Mouse (Mus musculus) liver, adult 2 months (tissue): Measurements from ENCODE around the gene Ralgps1. TPM values are rescaled to one million over a fixed set of nuclear protein-coding genes. Genes with fewer than 3 reads are reported as not detected.

Experiments used
- DNase-seq: peaks from one replicate; pipeline ENCODE4 v3.0.0-alpha.2; 2011; ENCODE audit warnings: low read depth, low spot score; ENCODE audit errors: extremely low read depth
- H3K27ac ChIP-seq: fragments of 200-500 bp; replicated peaks from 2 replicates; pipeline ENCODE4 v1.5.1; 2012; ENCODE audit warnings: low read depth, mild to moderate bottlenecking, control low read depth, inconsistent platforms, low read length; ENCODE audit not compliant: insufficient read depth
- H3K27me3 ChIP-seq: fragments of 200-500 bp; 2 replicates; pipeline ENCODE4 v1.6.1; 2012; ENCODE audit warnings: mild to moderate bottlenecking, moderate library complexity, low read length, inconsistent platforms; ENCODE audit not compliant: control insufficient read depth, insufficient read depth
- H3K36me3 ChIP-seq: fragments of 200-500 bp; 2 replicates; pipeline ENCODE4 v1.6.1; 2012; ENCODE audit warnings: low read length, inconsistent platforms; ENCODE audit not compliant: control insufficient read depth, insufficient read depth
- H3K4me1 ChIP-seq: fragments of 200-500 bp; 2 replicates; pipeline ENCODE4 v1.6.1; 2011; ENCODE audit warnings: low read length; ENCODE audit not compliant: control insufficient read depth, insufficient read depth
- H3K4me3 ChIP-seq: fragments of 200-500 bp; 2 replicates; pipeline ENCODE4 v1.5.1; 2011; ENCODE audit warnings: low read depth, mild to moderate bottlenecking, control low read depth, low read length, moderate library complexity; ENCODE audit not compliant: insufficient read depth
- H3K79me2 ChIP-seq: fragments of 200-500 bp; 2 replicates; pipeline ENCODE4 v1.6.1; 2012; ENCODE audit warnings: inconsistent platforms, mild to moderate bottlenecking, low read length, moderate library complexity; ENCODE audit not compliant: control insufficient read depth, insufficient read depth
- H3K9ac ChIP-seq: fragments of 200-500 bp; 2 replicates; pipeline ENCODE4 v1.6.1; 2012; ENCODE audit warnings: low read depth, mild to moderate bottlenecking, control low read depth, inconsistent platforms, low read length
- CTCF ChIP-seq: fragments of 200-500 bp; IDR thresholded peaks from 2 replicates; pipeline ENCODE4 v1.5.1; 2011; ENCODE audit warnings: low read depth, low read length, control low read depth
- POLR2A ChIP-seq: fragments of 200-500 bp; IDR thresholded peaks from 2 replicates; pipeline ENCODE4 v1.6.1; 2011; ENCODE audit warnings: low read length, control low read depth; ENCODE audit not compliant: insufficient read depth; ENCODE audit errors: extremely low read depth
- WGBS: fragments of 180-500 bp; shearing (Covaris S2); methylation state at CpG from one replicate; pipeline ENCODE4 v1.1.7; 2018; 5-methylcytosine and 5-hydroxymethylcytosine counted together
- polyA plus RNA-seq: library from polyadenylated mRNA; depleted of rRNA; stranded (reverse); fragments of >200 nt; gene quantifications from 2 replicates; pipeline ENCODE4 v1.2.3, GENCODE M21; 2012
- total RNA-seq: library from RNA; depleted of rRNA; stranded (reverse); fragments of >200 nt; gene quantifications from 2 replicates; pipeline ENCODE4 v1.2.3, GENCODE M21; 2014

The Ralgps1 gene
- total and polyA plus RNA-seq, 2 experiments, result 2.6 to 3.3 TPM

DNA sequence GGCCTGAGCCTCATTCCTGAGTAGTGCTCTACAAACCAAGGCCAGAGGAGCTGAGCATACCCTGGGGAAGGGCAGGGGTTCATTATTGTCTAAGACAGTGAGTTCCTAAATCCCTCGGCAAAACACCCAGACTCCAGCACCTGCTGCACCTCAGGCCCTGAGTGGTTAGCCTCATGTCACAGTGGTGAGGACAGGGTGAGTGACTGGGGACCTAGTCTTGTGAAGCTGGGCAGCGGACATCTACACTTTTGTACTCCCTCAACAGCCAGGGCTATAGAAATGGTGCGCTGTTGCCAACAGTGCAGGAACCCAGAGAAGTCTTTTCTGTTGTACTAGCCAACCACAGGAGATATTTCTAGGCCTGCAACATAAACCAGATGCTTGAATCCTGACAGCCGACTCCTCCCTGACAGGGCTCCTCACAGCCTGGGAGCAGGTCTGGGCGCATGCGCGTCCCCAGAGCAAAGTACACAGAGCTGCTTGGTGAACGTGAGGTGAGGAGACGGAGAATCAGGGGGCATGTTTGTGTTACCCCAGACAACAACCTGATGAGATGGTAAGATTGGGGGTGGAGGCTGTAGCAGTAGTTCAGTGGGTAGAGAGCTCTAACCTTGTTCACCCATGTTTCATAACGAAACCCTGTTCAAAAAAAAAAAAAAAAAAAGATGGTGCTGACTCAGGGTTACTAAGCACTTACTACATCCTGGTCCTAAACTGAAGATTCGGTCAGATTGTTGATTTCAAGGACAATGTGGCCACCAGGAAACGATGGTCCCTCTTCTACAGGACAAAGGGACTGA lies 193.6 kb downstream of the Ralgps1 start:
- no peak for TF ChIP-seq POLR2A
- TF ChIP-seq CTCF, result no peak
- 0 out of 2 replicates have a peak overlapping the region, but pooled peaks have one; percentile 53 for H3K27ac ChIP-seq
- no peaks in the 10 kb centered on the region for H3K27me3 ChIP-seq
- DNase-seq, result peak; percentile 69
- no peak overlapping the region; the same call in 1 of the 2 replicates for H3K4me3 ChIP-seq
- peaks cover 9% of the 10 kb centered on the region for H3K4me1 ChIP-seq
- 47% methylated on average over 12 of the region's 12 CpGs for whole genome bisulfite sequencing
- no peaks in the 10 kb centered on the region for H3K36me3 ChIP-seq
- no peaks in the 10 kb centered on the region for H3K79me2 ChIP-seq
- H3K9ac ChIP-seq, result no peak overlapping the region

DNA sequence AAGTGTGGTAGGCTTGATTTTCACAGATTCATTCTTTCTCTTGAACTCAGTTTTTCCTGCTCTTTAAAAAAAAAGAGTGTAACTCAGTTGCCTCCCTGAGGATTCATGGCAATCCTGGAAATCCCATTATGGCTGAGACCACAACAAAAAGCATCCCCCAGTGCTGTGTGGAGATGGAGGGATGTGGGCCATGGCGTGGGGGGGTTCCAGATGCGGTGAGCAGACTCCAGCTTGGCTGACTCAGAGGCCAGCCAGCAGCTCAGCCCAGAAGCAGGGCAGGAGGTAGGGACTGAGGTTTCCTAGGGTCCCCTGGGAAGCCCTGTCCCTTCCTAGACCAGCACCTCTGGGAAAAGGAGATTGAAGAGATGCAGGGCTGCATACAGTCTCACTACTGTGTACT lies 194.4 kb downstream of the Ralgps1 start:
- DNase-seq, result no peak
- no peak overlapping the region for H3K27ac ChIP-seq
- 93% methylated on average over 2 of the region's 2 CpGs for WGBS
- H3K9ac ChIP-seq, result no peak overlapping the region
- no peak overlapping the region for H3K4me3 ChIP-seq
- H3K79me2 ChIP-seq, result no peaks in the 10 kb centered on the region
- peaks cover 9% of the 10 kb centered on the region for H3K4me1 ChIP-seq
- no peaks in the 10 kb centered on the region for H3K27me3 ChIP-seq
- H3K36me3 ChIP-seq, result no peaks in the 10 kb centered on the region
- TF ChIP-seq CTCF (no peak), POLR2A (no peak)

DNA sequence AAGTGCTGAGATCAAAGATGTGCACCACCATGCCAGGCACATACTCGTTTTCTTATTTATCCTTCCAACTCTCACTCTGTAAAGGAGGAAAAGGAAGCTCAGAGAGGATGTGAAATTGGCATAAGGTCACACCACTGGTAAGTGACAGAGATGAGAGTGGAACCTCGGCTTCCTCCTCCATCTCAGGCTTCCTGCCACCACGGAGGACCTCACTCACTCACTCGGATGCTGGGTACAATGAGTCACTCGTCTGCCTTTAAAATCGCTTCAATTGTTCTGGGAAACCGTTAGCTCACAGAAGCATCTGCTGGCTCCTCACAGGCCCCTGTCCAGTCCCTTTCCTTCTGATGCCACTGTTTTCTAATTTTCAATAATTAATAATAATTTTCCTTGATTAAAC lies 194.8 kb downstream of the Ralgps1 start:
- H3K27me3 ChIP-seq, result no peaks in the 10 kb centered on the region
- DNase-seq, result no peak
- H3K4me1 ChIP-seq, result peaks cover 9% of the 10 kb centered on the region
- no peaks in the 10 kb centered on the region for H3K36me3 ChIP-seq
- H3K4me3 ChIP-seq, result no peak overlapping the region
- no peak for TF ChIP-seq CTCF
- no peak for TF ChIP-seq POLR2A
- no peak overlapping the region for H3K27ac ChIP-seq
- H3K79me2 ChIP-seq, result no peaks in the 10 kb centered on the region
- WGBS, result 68% methylated on average over 7 of the region's 7 CpGs
- H3K9ac ChIP-seq, result no peak overlapping the region

DNA sequence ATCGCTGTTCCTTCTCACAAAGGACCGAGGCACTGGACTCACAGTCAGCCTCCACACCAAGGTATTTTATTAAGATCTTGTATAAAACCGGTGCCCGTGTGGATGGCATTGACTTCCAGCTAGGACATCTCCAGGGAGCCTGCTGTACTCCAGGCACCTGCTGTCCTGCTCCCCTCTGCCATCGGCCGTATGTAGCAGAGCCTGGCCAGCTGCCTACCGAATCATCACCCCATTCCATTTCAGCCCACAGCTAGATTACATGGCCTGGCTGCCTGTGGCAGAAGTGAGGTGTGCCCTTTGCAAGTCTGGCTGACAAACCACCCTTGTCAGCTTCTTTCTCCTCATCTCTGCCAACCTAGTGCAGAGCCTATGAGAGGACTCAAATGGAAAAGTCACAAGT lies 197.6 kb downstream of the Ralgps1 start:
- TF ChIP-seq POLR2A (no peak), CTCF (no peak)
- Histone ChIP-seq H3K27ac (no peak overlapping the region), H3K4me1 (peaks cover 9% of the 10 kb centered on the region), H3K4me3 (no peak overlapping the region), H3K79me2 (no peaks in the 10 kb centered on the region), H3K36me3 (no peaks in the 10 kb centered on the region), H3K9ac (no peak overlapping the region), H3K27me3 (no peaks in the 10 kb centered on the region)
- WGBS, result 96% methylated on average over 7 of the region's 7 CpGs
- no peak for DNase-seq

DNA sequence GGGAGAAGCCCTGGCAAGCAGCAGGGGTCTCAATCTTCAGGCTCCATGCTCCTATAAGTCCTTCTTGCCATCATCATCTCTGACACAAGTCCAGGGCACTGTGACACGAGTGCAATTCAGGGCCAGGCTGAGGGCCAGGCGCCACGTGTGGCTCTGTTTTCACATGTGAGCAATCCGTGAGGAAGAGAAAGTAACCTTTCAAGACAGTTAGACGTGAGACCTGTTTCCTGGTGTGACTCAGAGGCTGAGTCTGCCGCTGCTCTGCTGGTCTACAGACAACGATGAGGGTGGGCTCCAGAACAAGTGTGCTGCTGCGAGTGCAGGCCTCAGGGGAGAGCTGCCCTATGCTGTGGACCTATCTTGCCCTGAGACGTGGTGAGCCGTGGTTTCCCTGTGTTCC lies 198.2 kb downstream of the Ralgps1 start:
- WGBS, result 85% methylated on average over 10 of the region's 10 CpGs
- no peaks in the 10 kb centered on the region for H3K36me3 ChIP-seq
- DNase-seq, result no peak
- no peaks in the 10 kb centered on the region for H3K79me2 ChIP-seq
- H3K4me3 ChIP-seq, result no peak overlapping the region
- TF ChIP-seq POLR2A, result no peak
- H3K4me1 ChIP-seq, result peaks cover 4% of the 10 kb centered on the region
- no peak overlapping the region for H3K27ac ChIP-seq
- H3K27me3 ChIP-seq, result no peaks in the 10 kb centered on the region
- H3K9ac ChIP-seq, result no peak overlapping the region

DNA sequence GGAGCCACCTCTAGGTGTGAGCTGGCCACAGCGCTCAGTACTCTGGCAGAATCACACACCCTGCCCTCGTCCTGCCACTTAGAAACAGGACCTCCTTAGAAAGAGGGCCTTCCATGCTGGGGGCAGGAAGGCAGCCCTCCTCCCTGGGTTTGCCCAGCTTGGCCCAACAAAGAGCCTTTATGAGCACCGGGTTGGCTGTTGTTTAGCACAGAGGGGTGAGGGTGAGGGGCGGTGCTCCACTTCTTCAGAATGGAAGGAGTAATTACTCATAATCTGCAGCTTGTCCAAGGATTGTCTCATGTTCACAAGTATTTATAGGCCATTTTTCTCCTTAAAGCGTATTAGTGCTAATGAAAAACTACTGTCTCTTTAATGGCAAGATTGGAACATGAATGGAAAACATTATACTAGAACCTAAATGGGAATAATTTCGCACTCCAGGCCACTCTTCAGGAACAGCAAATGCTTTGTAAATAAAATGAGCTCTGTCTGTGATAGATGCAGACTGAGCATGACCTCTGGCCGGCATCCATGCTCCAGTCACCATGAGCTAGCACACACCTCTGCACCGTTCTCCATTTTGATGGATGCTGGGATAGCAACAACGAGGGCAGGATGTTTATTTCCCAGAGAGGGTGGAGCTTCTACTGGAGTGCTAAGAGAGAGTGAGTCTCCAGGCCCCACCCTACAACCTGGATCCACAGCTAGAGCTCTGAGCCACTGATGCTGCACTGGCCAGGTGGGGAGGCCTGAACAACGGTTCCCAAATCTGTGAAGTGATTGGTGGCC lies 200.3 kb downstream of the Ralgps1 start:
- H3K27ac ChIP-seq, result no peak overlapping the region
- 88% methylated on average over 10 of the region's 10 CpGs for WGBS
- no peak for TF ChIP-seq POLR2A
- no peak for TF ChIP-seq CTCF

More for the DNA sequence above, 200.3 kb downstream of the Ralgps1 start:
- H3K27me3 ChIP-seq, result no peaks in the 10 kb centered on the region
- no peak overlapping the region for H3K4me3 ChIP-seq
- H3K36me3 ChIP-seq, result no peaks in the 10 kb centered on the region
- DNase-seq, result no peak
- no peaks in the 10 kb centered on the region for H3K79me2 ChIP-seq
- no peak overlapping the region for H3K9ac ChIP-seq
- no peaks in the 10 kb centered on the region for H3K4me1 ChIP-seq
